Mouse (Mus musculus): ENCODE results near the gene Plekha6.

DNA sequence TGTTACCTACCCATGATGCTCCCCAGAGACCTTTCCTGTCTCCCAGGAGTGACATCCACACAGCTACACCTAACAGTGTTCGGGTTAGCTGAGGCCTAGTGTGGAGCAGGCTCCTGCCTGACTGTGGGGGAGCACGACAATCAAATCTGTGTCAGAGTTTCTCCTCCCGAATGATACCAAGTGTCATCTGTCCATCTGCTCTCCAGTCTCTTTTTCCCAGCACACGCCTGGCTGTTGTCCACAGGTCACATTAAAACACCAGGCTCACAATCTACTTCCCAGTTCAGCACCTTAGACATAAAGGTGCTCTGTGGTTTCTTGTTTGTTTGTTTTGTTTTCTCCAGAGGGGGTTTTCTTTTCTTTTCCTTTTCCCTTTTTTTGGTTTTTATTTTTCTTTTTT is 48.3 kb downstream of the Plekha6 start:
- no peak for TF ChIP-seq POLR2A (IDR thresholded peaks at IDR 0.05; ENCODE audit: borderline replicate concordance, low read depth, low read length)
- TF ChIP-seq CTCF (IDR thresholded peaks at IDR 0.05; ENCODE audit: low read depth, low read length) = no peak
